Mouse (Mus musculus) adipocyte (in vitro differentiated cells): ENCODE data around the gene Atpif1.
A peak's percentile ranks its signal among the peaks of the same experiment; 100 is the strongest.
"Not testable (repeated sequence)": the region's sequence is repeated elsewhere in the genome, so short reads cannot be mapped to it uniquely, and the experiment has no call there.

Experiments used
- DNase-seq: peaks from one replicate; pipeline ENCODE4 v3.0.0-alpha.2; 2016; ENCODE audit warnings: low spot score

Atpif1 gene

DNA sequence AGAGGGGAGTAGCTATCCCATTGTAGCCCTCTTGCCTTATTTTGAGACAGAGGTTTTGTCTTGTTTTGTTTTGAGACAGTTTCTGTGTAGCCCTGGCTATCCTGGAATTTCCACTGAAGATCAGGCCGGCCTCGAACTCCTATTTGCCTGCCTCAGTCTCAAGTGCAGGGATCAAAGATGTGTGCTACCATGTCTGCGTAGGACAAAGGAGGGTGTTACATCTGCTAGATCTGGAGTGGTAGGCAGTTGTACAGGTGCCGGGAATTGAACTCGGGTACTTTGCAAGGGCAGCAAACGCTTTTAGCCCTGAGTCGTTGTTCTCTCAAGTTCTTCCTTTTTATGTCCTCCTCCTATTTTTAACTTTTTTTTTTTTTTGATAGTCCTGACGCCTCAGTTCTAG is 42.4 kb downstream of the Atpif1 start:
- DNase-seq = no peak

- DNase-seq = no peak
Measured at GRCm38 (mm10) chr4:132490273-132491010, 43.0 kb downstream of the Atpif1 start.

DNA sequence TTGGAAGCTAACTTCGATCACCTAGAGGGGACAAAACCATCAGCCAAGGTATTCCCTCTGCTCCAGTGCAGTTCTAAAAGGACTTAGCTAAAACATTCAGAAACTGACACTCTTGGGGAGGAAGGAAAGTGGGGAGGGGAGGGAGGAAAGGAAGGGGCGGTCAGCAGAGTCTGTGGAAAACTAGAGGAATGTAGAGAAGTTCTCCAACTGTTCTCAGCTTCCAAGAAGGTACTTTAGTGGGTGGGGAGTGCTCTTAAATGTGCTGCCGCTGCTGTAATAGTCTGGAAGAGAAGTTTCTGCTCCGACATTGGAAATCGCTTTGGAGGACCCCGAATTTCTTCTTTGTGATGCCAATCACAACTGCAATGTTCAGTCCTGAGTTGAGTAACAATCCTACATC is 44.5 kb downstream of the Atpif1 start:
- no peak for DNase-seq

GRCm38 (mm10) chr4:132488521-132488920 is 44.9 kb downstream of the Atpif1 start:
- peak; percentile 74 for DNase-seq

DNA sequence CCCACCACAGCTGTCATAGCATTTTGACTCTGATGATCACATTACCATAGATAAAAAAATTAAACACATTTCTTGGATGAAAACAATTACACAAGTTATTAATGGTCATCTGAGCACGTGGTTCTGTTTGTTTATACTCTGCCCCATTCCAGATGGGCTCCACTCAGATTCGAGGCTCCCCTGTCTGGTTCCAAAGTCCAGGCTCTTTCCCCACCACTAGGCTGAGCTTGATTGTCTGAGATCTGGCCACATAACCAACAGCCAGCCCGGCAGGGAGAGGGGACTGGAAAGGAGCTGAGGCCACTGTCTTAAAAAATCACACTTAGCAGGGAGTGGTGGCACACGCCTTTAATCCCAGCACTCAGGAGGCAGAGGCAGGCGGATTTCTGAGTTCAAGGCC is 48.6 kb downstream of the Atpif1 start:
- DNase-seq = no peak

GRCm38 (mm10) chr4:132484231-132484630 is 49.2 kb downstream of the Atpif1 start:
- DNase-seq = no peak

- DNase-seq = peak; percentile 67
Measured at GRCm38 (mm10) chr4:132482956-132483608, 50.4 kb downstream of the Atpif1 start.

DNA sequence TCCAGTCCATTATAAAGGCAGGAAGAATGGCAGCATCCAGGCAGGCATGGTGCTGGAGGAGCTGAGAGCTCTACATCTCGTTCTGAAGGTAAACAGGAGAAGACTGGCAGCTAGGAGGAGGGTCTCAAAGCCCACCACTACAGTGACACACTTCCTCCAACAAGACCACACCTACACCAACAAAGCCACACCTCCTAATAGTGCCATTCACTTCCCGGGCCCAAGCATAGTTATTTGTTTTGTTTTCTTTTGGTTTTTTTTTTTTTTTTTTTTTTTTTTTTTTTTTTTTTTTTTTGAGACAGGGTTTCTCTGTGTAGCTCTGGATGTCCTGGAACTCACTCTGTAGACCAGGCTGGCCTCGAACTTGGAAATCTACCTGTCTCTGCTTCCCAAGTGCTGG is 51.4 kb downstream of the Atpif1 start:
- DNase-seq = not testable (repeated sequence)
